Comparison of ENCODE assay signal across 16 mouse cellular contexts in the genomic region with DNA sequence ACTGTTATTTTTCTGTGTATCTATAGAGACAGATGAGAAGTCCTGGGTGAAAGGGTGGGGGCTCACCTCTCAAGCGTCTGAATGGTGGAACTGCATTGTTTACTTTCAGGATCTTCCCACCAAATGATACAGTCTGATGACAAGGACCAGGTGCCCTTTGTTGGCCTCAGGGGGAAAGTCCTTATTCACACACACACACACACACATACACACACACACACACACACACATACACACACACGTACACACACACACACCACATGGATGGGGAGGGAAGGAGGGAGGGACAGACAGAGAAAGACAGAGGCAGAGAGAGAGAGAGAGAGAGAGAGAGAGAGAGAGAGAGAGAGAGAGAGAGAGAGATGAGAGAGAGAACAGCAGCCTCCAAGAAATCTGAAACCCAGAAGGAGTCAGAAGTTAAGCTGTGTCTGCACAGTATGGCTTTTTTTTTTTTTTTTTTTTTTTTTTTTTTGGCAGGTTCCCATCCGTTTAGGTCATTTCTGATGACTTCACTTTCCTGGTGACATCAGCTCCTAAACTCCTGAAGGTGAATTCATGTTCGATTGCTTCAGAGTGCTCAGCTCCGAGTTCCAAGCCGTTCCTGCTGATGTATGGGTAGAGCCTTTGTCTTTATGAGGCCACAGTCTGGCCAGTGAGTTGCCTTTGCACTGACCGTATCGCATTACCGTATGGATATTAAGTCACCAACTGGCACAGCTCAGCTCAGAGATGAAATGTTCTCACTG.
DNase-seq lines count a peak whose midpoint lies in the region; ATAC-seq lines count a peak whose summit lies in the region.
"Had no signal": no experiment of that assay in that cellular context is flagged by ENCODE, and none has a peak within 500 bp of the region (broad histone marks: within the 10 kb centered on the region; RNA-seq: fewer than 3 reads in every experiment).

No protein-coding gene starts in this region.

- no peak for ATAC-seq in heart, embryonic 14.5 days (ENCODE audit: insufficient number of reproducible peaks, insufficient read depth, low FRiP score, low read depth)
- ATAC-seq in heart, embryonic 11.5 days (replicated peaks; ENCODE audit: insufficient number of reproducible peaks, low FRiP score, low TSS enrichment): no peak
- ATAC-seq: activated CD4-positive, CD25-positive, alpha-beta regulatory T cell, adult 4 months; liver, embryonic 12.5 days had no signal

- DNase-seq in 3134 (ENCODE audit: extremely low read depth, insufficient read length, low spot score) (peak; percentile 5), 416B (ENCODE audit: low read depth) (peak; percentile 17)
- peak; percentile 40 for DNase-seq in forelimb bud, embryonic 11.5 days (ENCODE audit: low read depth, low spot score)
- DNase-seq in ovary, postnatal 14 days (ENCODE audit: low spot score): no peak
- no peak for DNase-seq in right cerebral cortex, postnatal 36 days (ENCODE audit: low spot score in 2 of 2)
- DNase-seq: cerebellum, postnatal 36 days; gastrocnemius, postnatal 10 days; layer of hippocampus, postnatal 36 days; lung, postnatal 4 days had no signal

- peak overlapping the region; percentile 41 to 59; a peak in 2 of 4 replicates for H3K27ac ChIP-seq in heart, embryonic 14.5 days (replicated peaks in 1 of 2; ENCODE audit: control insufficient read depth in 1 of 2, insufficient read depth in 1 of 2, low read depth in 2 of 2, low read length in 2 of 2)
- H3K27ac ChIP-seq in heart, embryonic 11.5 days (ENCODE audit: low read depth, low read length): no peak overlapping the region
- H3K27ac ChIP-seq: hindbrain, embryonic 14.5 days; liver, embryonic 12.5 days; stomach, postnatal 0 days had no signal

- H3K9ac ChIP-seq in heart, embryonic 14.5 days (ENCODE audit: low read length): no peak overlapping the region
- H3K9ac ChIP-seq in heart, embryonic 11.5 days (ENCODE audit: low read depth, low read length): no peak overlapping the region
- H3K9ac ChIP-seq: hindbrain, embryonic 14.5 days; liver, embryonic 12.5 days had no signal

- 56% methylated on average over 9 of the region's 9 CpGs for WGBS in heart, embryonic 14.5 days
- 55% methylated on average over 8 of the region's 9 CpGs for WGBS in heart, embryonic 11.5 days (ENCODE audit: insufficient replicate concordance)

- H3K36me3 ChIP-seq in heart, embryonic 14.5 days (ENCODE audit: control insufficient read depth, insufficient read depth, low read length): no peaks in the 10 kb centered on the region
- no peaks in the 10 kb centered on the region for H3K36me3 ChIP-seq in heart, embryonic 11.5 days (ENCODE audit: control insufficient read depth, insufficient read depth, low read length)
- H3K36me3 ChIP-seq: G1E; liver, embryonic 12.5 days had no signal

- H3K4me3 ChIP-seq in heart, embryonic 14.5 days (ENCODE audit: control insufficient read depth in 1 of 2, insufficient read depth in 1 of 2, low read depth in 1 of 2, low read length in 2 of 2): no peak overlapping the region
- no peak overlapping the region for H3K4me3 ChIP-seq in heart, embryonic 11.5 days (ENCODE audit: low read depth, low read length)
- H3K4me3 ChIP-seq: liver, embryonic 12.5 days had no signal

- no peaks in the 10 kb centered on the region for H3K4me1 ChIP-seq in heart, embryonic 14.5 days (ENCODE audit: control insufficient read depth in 2 of 2, insufficient read depth in 2 of 2, low read length in 2 of 2)
- no peaks in the 10 kb centered on the region for H3K4me1 ChIP-seq in heart, embryonic 11.5 days (ENCODE audit: control insufficient read depth, insufficient read depth, low read length)
- H3K4me1 ChIP-seq: liver, embryonic 12.5 days had no signal

- no peak overlapping the region for H3K4me2 ChIP-seq in heart, embryonic 14.5 days (ENCODE audit: low read length)
- no peak overlapping the region for H3K4me2 ChIP-seq in heart, embryonic 11.5 days
- H3K4me2 ChIP-seq: hindbrain, embryonic 14.5 days; liver, embryonic 12.5 days had no signal

- H3K9me3 ChIP-seq in heart, embryonic 14.5 days (ENCODE audit: control insufficient read depth, low read length): peaks cover 6% of the 10 kb centered on the region; the same call in 1 of the 2 replicates
- no peaks in the 10 kb centered on the region for H3K9me3 ChIP-seq in heart, embryonic 11.5 days (replicated peaks; ENCODE audit: control insufficient read depth, low read length)
- H3K9me3 ChIP-seq: G1E; liver, embryonic 12.5 days had no signal

- H3K27me3 ChIP-seq in heart, embryonic 14.5 days (ENCODE audit: control insufficient read depth, insufficient read depth, low read length): no peaks in the 10 kb centered on the region
- H3K27me3 ChIP-seq in heart, embryonic 11.5 days (ENCODE audit: control insufficient read depth, insufficient read depth, low read length): no peaks in the 10 kb centered on the region
- H3K27me3 ChIP-seq: liver, embryonic 12.5 days had no signal

Comparison
In these comparisons a context has a peak if more than half of its experiments do, and no peak if none do; other contexts are left out.
1. DNase-seq: peak in 3134 (single experiment), 416B (single experiment) and forelimb bud, embryonic 11.5 days (single experiment); none in ovary, postnatal 14 days (single experiment) and right cerebral cortex, postnatal 36 days (0 of 2).